Mouse (Mus musculus) cortical plate, adult 2 months (tissue): Measurements from ENCODE around the gene Tle3. TPM values are rescaled to one million over a fixed set of nuclear protein-coding genes. Genes with fewer than 3 reads are reported as not detected.

Source experiments
- H3K27ac ChIP-seq: fragments of 200-500 bp; 2 replicates; pipeline ENCODE4 v1.5.1; 2012; ENCODE audit warnings: low read length, control low read depth, inconsistent platforms; ENCODE audit not compliant: insufficient read depth
- H3K4me1 ChIP-seq: fragments of 200-500 bp; 2 replicates; pipeline ENCODE4 v1.6.1; 2011; ENCODE audit warnings: low read length; ENCODE audit not compliant: control insufficient read depth, insufficient read depth
- H3K4me3 ChIP-seq: fragments of 200-500 bp; 2 replicates; pipeline ENCODE4 v1.5.1; 2011; ENCODE audit warnings: mild to moderate bottlenecking, low read length, control low read depth; ENCODE audit not compliant: insufficient read depth
- CTCF ChIP-seq: fragments of 200-500 bp; IDR thresholded peaks from 2 replicates; pipeline ENCODE4 v1.5.1; 2011; ENCODE audit warnings: mild to moderate bottlenecking, control low read depth, low read length; ENCODE audit not compliant: insufficient read depth; ENCODE audit errors: extremely low read depth
- POLR2A ChIP-seq: fragments of 200-500 bp; IDR thresholded peaks from 2 replicates; pipeline ENCODE4 v1.6.1; 2011; ENCODE audit warnings: mild to moderate bottlenecking, low read length, control low read depth; ENCODE audit not compliant: insufficient read depth; ENCODE audit errors: extremely low read depth
- polyA plus RNA-seq: library from polyadenylated mRNA; depleted of rRNA; stranded (reverse); fragments of >200 nt; gene quantifications from 2 replicates; pipeline ENCODE4 v1.2.3, GENCODE M21; 2012

Tle3 gene
- polyA plus RNA-seq, 1 experiment: 36.6 TPM

- no peaks in the 10 kb centered on the region for H3K4me1 ChIP-seq
- TF ChIP-seq POLR2A: no peak
- TF ChIP-seq CTCF: no peak
- no peak overlapping the region for H3K4me3 ChIP-seq
- no peak overlapping the region for H3K27ac ChIP-seq
Measured at GRCm38 (mm10) chr9:61439092-61439491, 66.9 kb downstream of the Tle3 start.

GRCm38 (mm10) chr9:61439979-61440378, 67.8 kb downstream of the Tle3 start:
- H3K4me1 ChIP-seq: no peaks in the 10 kb centered on the region
- H3K4me3 ChIP-seq: no peak overlapping the region
- TF ChIP-seq POLR2A: no peak
- no peak for TF ChIP-seq CTCF
- H3K27ac ChIP-seq: no peak overlapping the region

GRCm38 (mm10) chr9:61441206-61441913, 69.2 kb downstream of the Tle3 start:
- no peaks in the 10 kb centered on the region for H3K4me1 ChIP-seq
- no peak overlapping the region for H3K4me3 ChIP-seq
- H3K27ac ChIP-seq: no peak overlapping the region
- no peak for TF ChIP-seq POLR2A
- no peak for TF ChIP-seq CTCF

GRCm38 (mm10) chr9:61442951-61443630, 70.9 kb downstream of the Tle3 start:
- TF ChIP-seq CTCF (no peak), POLR2A (no peak)
- Histone ChIP-seq H3K4me3 (no peak overlapping the region), H3K4me1 (no peaks in the 10 kb centered on the region), H3K27ac (no peak overlapping the region)

- Histone ChIP-seq H3K4me1 (no peaks in the 10 kb centered on the region), H3K4me3 (no peak overlapping the region), H3K27ac (no peak overlapping the region)
- TF ChIP-seq CTCF (no peak), POLR2A (no peak)
Measured at GRCm38 (mm10) chr9:61445151-61445550, 73.0 kb downstream of the Tle3 start.

- no peak overlapping the region for H3K4me3 ChIP-seq
- no peak for TF ChIP-seq CTCF
- no peak for TF ChIP-seq POLR2A
- H3K4me1 ChIP-seq: no peaks in the 10 kb centered on the region
- H3K27ac ChIP-seq: no peak overlapping the region
Measured at GRCm38 (mm10) chr9:61445711-61446222, 73.6 kb downstream of the Tle3 start.

- Histone ChIP-seq H3K4me3 (no peak overlapping the region), H3K4me1 (no peaks in the 10 kb centered on the region), H3K27ac (no peak overlapping the region)
- TF ChIP-seq POLR2A: no peak
- TF ChIP-seq CTCF: no peak
Measured at GRCm38 (mm10) chr9:61446965-61447364, 74.8 kb downstream of the Tle3 start.

GRCm38 (mm10) chr9:61449363-61449904, 77.3 kb downstream of the Tle3 start:
- no peak overlapping the region for H3K4me3 ChIP-seq
- TF ChIP-seq CTCF (no peak), POLR2A (no peak)

GRCm38 (mm10) chr9:61452081-61452480, 79.9 kb downstream of the Tle3 start:
- Histone ChIP-seq H3K4me1 (no peaks in the 10 kb centered on the region), H3K4me3 (no peak overlapping the region), H3K27ac (no peak overlapping the region)
- TF ChIP-seq POLR2A (no peak), CTCF (no peak)

More at GRCm38 (mm10) chr9:61449363-61449904, 77.3 kb downstream of the Tle3 start:
- Histone ChIP-seq H3K4me1 (no peaks in the 10 kb centered on the region), H3K27ac (no peak overlapping the region)

- TF ChIP-seq POLR2A: no peak
- no peak for TF ChIP-seq CTCF
- no peaks in the 10 kb centered on the region for H3K4me1 ChIP-seq
- no peak overlapping the region for H3K4me3 ChIP-seq
- no peak overlapping the region for H3K27ac ChIP-seq
Measured at GRCm38 (mm10) chr9:61455861-61456261, 83.7 kb downstream of the Tle3 start.
